Mouse (Mus musculus) 416B (cell line): ENCODE results near the gene 4930404N11Rik.

Source experiments
- DNase-seq: peaks from one replicate; pipeline ENCODE4 v3.0.0; 2011; ENCODE audit warnings: low read depth

4930404N11Rik gene

DNA sequence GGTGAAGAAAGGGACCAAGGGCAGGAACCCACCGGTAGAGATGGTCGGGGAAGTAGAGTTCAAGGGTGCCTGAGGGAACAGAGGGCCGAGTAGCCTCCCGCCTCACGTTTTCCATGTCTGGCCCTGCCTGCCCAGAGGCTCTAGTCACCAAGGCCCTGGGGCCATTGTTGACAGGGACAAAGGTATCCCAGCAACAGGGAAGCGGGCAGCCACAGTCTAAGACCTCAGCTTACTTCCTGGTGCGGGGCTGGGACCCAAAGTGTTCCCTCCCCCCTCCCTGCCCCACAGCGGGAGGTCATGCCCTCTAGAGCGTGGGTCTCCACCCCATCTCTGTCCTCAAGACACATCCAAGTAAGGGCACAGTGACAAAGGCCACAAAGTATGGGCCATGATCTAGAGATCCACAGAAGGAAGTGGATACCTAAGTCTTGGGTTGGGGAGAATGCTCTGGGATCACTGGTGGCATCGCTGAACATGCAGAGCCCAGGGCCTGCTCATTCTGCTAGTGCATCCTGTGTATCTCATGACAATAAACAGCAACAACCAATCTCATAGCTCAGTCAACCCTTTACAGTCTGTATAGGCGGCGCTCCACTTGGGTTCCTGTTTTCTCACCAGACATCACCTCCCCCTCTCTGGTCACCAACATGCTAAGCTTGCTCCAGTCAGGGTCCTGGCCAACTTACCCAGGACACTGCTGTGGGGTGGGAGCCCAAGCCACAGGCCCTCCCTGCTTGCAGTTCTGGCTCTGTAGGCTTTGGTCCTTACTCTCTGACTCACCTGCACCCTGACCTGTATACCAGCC is at the start of gene 4930404N11Rik:
Gene 4930404N11Rik, minus strand, starts transcription at position 145 of the 805 bp plus-strand sequence.
- DNase-seq = peak; percentile 59

GRCm38 (mm10) chr10:81415146-81415545 is 49.5 kb upstream of the 4930404N11Rik start:
- DNase-seq = no peak

DNA sequence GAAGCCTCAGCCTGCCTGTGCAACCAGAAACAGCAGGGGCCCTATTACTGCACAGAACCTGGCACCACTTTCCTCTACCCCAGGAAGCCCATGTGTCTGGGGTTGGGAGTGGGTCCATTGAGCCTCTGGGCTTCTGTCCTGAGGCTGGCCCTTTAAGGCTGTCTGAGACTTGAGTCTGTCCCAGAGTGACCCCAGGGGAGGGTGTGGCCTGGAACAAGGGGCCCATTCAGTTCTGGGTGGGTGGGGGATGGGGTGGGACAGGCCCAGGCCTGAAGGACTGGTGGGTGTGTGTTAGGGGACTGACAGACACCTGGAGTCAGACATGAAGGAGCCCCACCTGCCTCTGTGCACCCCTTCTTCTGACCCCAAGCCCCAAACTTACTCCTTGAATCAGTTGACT is 49.1 kb upstream of the 4930404N11Rik start:
- no peak for DNase-seq

GRCm38 (mm10) chr10:81413310-81414261 is 48.0 kb upstream of the 4930404N11Rik start:
- DNase-seq = no peak

DNA sequence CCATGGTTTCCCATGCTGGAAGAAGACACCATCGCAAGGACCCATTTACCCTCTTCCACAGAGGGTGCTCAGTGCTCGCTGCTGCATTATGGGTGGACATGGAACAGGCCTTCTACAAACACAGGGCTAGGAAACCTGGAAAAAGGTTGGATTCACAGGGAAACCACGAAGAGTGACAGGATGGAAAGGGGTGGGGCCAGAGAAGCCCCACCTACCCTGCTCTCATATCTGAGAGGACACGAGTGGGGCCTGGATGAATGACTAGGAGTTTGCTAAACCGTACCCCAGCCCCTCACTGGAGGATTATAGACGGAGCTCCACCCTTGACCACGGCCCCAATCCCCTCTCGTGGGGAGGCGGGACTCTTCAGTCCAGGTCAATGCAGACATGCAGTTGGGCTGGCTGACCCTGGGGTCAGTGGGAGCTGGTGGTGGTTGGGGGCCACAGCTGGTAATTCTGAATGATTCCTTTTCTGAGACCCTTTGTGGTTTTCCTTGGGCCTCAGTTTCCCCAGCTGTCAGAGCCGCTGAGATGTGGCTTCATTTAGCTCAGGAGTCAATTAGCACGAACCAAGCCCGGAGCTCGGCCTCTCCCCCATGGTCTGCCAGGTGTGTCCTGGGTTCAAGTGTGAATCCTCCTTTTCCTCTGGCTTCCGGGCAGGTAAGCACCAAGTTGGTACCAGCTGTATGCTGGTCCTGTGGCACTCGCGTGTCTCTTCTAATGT is 47.1 kb upstream of the 4930404N11Rik start:
- DNase-seq = no peak

DNA sequence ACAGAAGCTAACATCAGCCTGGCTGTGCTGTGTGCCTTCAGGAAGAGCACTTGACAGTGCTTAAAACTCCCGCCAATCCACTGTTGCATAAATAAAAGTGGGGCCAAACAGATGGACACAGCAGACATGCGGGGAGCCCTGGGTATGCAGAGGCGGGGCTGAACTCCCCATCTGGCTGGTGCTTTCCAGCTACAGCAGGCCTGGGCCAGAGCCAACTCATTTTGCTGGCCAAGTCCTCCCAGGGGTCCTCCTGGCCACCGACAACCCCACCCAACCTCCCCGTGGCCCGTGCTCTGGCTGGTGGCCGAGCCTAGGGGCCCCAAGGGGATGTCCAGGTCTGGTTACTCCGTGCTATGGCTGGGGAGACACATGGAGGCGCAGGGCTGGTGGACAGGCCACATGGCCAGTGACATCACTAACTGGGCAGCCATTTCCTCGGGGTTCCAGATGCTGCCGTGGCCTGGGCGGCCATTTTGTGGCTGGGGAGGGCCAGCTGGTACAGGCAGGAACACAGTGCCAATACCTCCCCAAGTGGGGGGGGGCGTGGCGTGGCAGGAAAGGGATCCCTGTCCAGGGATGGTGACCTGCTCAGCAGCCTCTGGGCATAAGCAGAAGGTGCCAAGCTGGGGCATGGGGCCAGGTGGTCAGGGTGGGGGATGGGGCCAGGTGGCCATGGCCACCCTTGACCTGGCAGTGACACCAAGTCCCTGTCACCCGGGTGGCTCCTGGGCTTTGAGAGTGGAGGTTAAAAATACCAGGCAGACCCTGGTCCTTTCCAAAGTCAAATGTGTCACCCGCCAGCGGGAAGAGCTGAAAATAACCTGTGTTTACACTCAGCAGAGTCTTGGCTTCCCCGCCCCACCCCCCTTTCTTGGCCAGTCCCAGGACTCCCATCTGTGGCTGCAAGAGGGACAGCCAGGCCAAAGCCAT is 46.1 kb upstream of the 4930404N11Rik start:
- no peak for DNase-seq

GRCm38 (mm10) chr10:81410981-81411380 is 45.4 kb upstream of the 4930404N11Rik start:
- DNase-seq = no peak

DNA sequence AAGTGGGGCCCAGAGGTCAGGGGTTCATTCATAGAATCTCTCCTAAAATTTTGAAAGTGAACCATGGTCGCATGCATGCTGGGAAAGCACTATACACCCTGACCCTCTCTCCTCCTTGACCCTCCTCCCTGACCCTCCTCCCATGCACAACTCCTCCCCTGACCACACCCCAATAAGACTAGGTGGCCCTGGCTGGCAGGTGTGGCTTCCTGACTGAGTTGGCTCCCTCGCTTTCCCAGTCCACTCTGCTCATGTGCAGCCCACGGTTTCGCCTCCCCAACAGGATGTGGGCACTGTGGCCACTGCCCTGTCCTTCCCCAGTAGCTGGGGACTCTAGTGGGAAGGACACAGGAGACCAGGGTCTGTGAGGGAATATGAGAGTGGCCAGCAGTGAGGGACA is 44.7 kb upstream of the 4930404N11Rik start:
- peak; percentile 60 for DNase-seq

GRCm38 (mm10) chr10:81409330-81409729 is 43.7 kb upstream of the 4930404N11Rik start:
- no peak for DNase-seq

DNA sequence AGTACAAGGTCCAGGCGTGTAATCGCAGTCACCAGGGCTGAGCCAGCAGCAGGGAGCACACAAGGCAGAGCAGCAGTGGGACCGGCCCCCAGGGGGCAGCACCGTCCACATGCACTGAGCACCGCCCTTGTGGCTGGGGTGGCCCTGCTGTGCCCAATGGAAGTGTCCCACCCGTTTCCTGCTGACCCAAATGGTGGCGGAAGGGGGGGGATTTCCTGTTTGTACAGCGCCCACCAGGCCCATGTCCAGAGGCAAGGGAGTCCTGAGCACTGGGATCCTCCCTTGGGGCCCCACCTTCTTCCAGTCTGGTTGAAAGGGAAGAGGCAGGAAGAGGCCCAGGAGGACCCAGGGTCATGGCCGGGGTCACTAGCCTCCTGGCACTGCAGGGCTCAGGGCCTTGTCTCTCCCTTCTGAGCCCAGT is 43.3 kb upstream of the 4930404N11Rik start:
- DNase-seq = peak; percentile 95

DNA sequence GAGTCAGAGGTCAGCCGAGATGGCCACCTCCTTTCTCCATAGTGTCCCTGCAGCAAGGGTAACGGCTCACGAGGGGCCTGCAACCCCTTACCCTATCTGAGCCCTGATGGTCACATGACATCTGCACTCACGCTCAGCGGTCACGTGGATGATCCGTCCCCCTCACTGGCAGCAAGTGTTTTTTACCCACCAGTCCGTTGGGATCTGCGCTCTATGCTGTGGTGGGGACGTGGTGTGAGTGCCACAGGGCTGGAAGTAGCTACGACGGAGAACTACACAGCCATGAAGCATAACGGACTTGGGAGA is 42.8 kb upstream of the 4930404N11Rik start:
- DNase-seq = no peak

DNA sequence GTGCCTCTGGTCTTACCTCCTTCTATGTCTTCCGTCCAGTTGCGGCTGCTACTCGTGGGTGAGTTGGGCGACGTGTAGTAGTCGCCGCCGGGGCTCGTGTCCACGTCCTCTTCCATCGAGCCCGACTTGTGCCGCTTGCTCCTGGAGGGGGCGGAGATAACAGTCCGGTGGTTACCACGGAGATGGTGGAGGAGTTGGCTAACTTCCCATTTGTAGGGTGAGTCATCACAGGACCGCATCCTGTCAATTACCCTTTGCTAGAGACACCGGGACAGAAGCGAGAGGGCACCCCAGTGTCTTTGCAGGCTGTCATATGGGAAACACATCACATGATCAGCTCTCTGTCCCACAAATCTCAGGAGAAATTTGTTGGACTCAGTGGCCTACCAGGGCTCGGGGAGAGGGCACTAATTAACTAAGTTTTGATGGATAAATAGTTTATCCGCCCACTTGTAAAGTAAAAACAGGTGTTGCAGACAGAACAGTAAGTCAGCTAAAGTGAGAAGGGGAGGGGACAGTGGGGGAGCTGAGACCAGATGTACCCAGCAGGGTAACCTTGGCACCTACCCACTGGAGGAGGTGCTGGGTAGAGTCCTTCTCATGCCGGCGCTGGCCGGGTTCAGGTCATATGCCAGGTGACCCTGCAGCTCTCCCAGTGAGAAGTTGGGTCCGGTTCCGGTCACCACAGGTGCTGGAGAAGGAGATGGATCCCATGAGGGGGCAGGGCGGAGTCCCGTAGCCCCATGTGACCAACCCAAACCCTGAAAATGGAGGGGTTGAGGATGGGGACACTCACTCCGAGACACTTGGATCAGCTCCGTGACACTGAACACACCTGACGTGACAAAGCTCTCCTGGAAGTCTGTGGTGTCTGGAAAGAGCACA is 42.2 kb upstream of the 4930404N11Rik start:
- DNase-seq = peak; percentile 99

DNA sequence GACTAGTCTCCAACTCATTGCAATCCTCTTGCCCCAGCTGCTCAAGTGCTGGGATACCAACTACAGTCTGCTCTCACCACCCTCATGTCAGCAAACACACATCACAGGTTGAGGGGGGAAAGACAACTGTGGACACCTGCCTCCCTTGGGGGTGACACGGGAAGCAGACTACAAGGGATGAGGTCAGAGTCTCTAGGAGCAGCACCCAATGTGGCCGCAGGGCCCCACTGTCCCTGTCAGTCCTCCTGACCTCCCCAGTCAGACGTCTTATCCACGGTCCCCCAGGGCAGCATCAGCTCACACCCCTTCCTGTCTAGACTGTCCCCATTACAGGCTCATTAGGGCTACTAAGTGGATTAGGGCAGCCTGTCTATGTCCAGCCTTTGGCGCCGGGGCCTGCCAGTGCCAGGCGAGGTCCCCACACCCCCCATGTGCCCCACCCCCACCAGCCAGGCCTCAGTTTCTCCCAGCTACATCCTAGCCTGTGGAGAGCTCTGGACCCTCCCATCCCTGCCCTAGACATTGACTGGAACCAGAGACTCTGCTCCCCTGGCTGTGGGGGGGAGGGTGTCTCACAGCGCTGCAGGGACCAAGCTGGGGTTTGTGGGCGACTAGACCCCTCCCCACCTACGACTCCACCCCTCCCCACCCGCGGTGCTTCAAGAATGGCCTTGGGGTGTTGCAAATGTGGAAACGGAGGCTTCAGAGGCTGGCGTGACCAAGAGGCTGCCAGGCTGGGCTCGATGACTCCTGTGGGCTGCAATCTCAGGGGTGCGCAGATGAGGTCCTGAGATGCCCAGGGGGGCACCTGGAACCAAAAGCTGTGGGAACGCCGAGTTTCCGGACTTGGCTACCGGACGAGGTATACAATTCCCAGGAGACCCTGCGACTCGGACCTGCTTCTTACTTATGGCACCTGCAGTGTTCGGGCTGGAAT is 41.2 kb upstream of the 4930404N11Rik start:
- DNase-seq = no peak

GRCm38 (mm10) chr10:81405588-81406201 is 40.1 kb upstream of the 4930404N11Rik start:
- DNase-seq = peak; percentile 70

DNA sequence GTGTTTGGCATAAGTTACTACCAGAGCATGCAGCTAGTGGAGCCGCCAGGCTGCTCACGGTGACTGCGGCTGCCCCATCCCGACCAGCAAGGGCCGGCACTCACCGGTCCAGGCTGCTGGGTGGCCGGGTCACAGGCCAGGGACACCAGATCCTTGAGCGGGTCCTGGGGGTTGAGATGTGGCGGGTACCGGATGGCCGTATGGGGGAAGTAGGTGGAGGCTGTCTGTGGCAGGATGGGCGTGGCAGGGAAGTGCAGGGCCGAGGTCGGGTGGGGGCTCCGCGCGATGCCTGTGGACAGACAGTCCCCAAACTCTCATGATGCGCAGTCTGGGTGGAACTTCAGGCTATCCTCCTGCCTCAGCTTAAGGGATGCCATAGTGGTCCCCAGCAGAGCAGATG is 39.1 kb upstream of the 4930404N11Rik start:
- no peak for DNase-seq

DNA sequence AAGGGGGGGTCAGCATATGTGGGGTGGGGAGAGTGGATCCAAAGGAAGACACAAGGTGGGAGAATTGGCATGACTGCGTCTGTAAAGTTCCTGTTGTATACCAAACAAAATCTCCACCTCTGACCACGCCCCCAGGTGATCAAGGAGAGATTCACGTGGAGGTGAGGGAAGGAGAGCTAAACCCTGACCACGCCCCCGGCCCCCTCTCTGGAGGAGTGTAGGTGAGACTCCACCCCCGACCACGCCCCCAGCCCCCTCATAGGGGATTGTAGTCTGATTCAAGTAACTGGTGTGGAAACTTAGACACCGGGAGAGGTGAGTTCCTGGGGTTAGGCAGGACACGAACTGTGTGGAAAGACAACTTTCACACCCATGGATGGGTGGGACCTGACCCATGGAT is 38.5 kb upstream of the 4930404N11Rik start:
- DNase-seq = no peak

GRCm38 (mm10) chr10:81403511-81403910 is 37.9 kb upstream of the 4930404N11Rik start:
- DNase-seq = no peak

- DNase-seq = no peak
These were observed 36.7 kb upstream of the 4930404N11Rik start for GRCm38 (mm10) chr10:81402227-81402765.
